Mouse (Mus musculus): ENCODE data around the gene Snrnp70. TPM values are rescaled to one million over a fixed set of nuclear protein-coding genes. Genes with fewer than 3 reads are reported as not detected.
A peak's percentile ranks its signal among the peaks of the same experiment; 100 is the strongest.

Gene Snrnp70
- total and polyA plus RNA-seq, 2 experiments = 43.3 to 101 TPM

- Histone ChIP-seq H3K79me2 (ENCODE audit: control insufficient read depth, insufficient read depth, low read length) (no peaks in the 10 kb centered on the region), H3K36me3 (ENCODE audit: control insufficient read depth, insufficient read depth, low read length) (no peaks in the 10 kb centered on the region), H3K27me3 (ENCODE audit: control insufficient read depth, insufficient read depth, low read length) (no peaks in the 10 kb centered on the region), H3K27ac (replicated peaks; ENCODE audit: insufficient read depth, low read depth, low read length) (no peak overlapping the region), H3K4me3 (ENCODE audit: insufficient read depth, low read depth, low read length) (no peak overlapping the region), H3K4me1 (ENCODE audit: control insufficient read depth, insufficient read depth, low read length) (no peaks in the 10 kb centered on the region; the same call in 1 of the 2 replicates), H3K9ac (ENCODE audit: low read depth, low read length) (no peak overlapping the region)
- 90% methylated on average over 6 of the region's 6 CpGs for WGBS
- no peak for TF ChIP-seq POLR2A (IDR thresholded peaks at IDR 0.05; ENCODE audit: extremely low read depth, insufficient read depth, low read length)
- peak; percentile 23; the same call in 1 of the 2 replicates for TF ChIP-seq CTCF (IDR thresholded peaks at IDR 0.05; ENCODE audit: low read depth, low read length)
- DNase-seq (ENCODE audit: extremely low read depth, low read depth, low spot score) = no peak
Observed at GRCm38 (mm10) chr7:45331502-45331901, 64.0 kb downstream of the Snrnp70 start.

- 92% methylated on average over 13 of the region's 13 CpGs for WGBS
- Histone ChIP-seq H3K4me3 (ENCODE audit: insufficient read depth, low read depth, low read length) (no peak overlapping the region), H3K9ac (ENCODE audit: low read depth, low read length) (no peak overlapping the region), H3K79me2 (ENCODE audit: control insufficient read depth, insufficient read depth, low read length) (no peaks in the 10 kb centered on the region), H3K27me3 (ENCODE audit: control insufficient read depth, insufficient read depth, low read length) (no peaks in the 10 kb centered on the region), H3K27ac (replicated peaks; ENCODE audit: insufficient read depth, low read depth, low read length) (no peak overlapping the region), H3K36me3 (ENCODE audit: control insufficient read depth, insufficient read depth, low read length) (no peaks in the 10 kb centered on the region), H3K4me1 (ENCODE audit: control insufficient read depth, insufficient read depth, low read length) (no peaks in the 10 kb centered on the region; the same call in 1 of the 2 replicates)
- no peak for TF ChIP-seq CTCF (IDR thresholded peaks at IDR 0.05; ENCODE audit: low read depth, low read length)
- no peak for TF ChIP-seq POLR2A (IDR thresholded peaks at IDR 0.05; ENCODE audit: extremely low read depth, insufficient read depth, low read length)
- DNase-seq (ENCODE audit: extremely low read depth, low read depth, low spot score) = no peak
Observed at GRCm38 (mm10) chr7:45328841-45329475, 66.6 kb downstream of the Snrnp70 start.

Other genes starting within 250 kb of the Snrnp70 start
Only the 30 nearest of the 35 such genes appear.
- gene Gfy, start 216.2 kb downstream of the Snrnp70 start, total RNA-seq (2014; rRNA removed) = not detected in 2 replicates
- not detected in 2 replicates for gene Gfy, start 216.2 kb downstream of the Snrnp70 start, polyA plus RNA-seq (2012; rRNA removed)
- not detected in 2 replicates for gene Pth2, start 214.7 kb downstream of the Snrnp70 start, total RNA-seq (2014; rRNA removed)
- not detected in 2 replicates for gene Pth2, start 214.7 kb downstream of the Snrnp70 start, polyA plus RNA-seq (2012; rRNA removed)
- gene Ccdc155, start 190.8 kb downstream of the Snrnp70 start, total RNA-seq (2014; rRNA removed) = not detected in 2 replicates
- not detected in 2 replicates for gene Ccdc155, start 190.8 kb downstream of the Snrnp70 start, polyA plus RNA-seq (2012; rRNA removed)
- not detected in 2 replicates for gene Dkkl1, start 183.6 kb downstream of the Snrnp70 start, total RNA-seq (2014; rRNA removed)
- gene Dkkl1, start 183.6 kb downstream of the Snrnp70 start, polyA plus RNA-seq (2012; rRNA removed) = 0.21 TPM in 1 of 2 replicates, not detected in the other
- gene Tead2, start 180.0 kb downstream of the Snrnp70 start, total RNA-seq (2014; rRNA removed) = 1.2 and 1.5 TPM in 2 replicates
- gene Tead2, start 180.0 kb downstream of the Snrnp70 start, polyA plus RNA-seq (2012; rRNA removed) = 0.97 and 2.9 TPM in 2 replicates
- 1.4 and 1.5 TPM in 2 replicates for gene Cd37, start 156.6 kb downstream of the Snrnp70 start, total RNA-seq (2014; rRNA removed)
- gene Cd37, start 156.6 kb downstream of the Snrnp70 start, polyA plus RNA-seq (2012; rRNA removed) = 4.5 and 11.5 TPM in 2 replicates
- gene Slc6a16, start 154.7 kb downstream of the Snrnp70 start, total RNA-seq (2014; rRNA removed) = 0.20 and 0.37 TPM in 2 replicates
- gene Slc6a16, start 154.7 kb downstream of the Snrnp70 start, polyA plus RNA-seq (2012; rRNA removed) = 0.86 and 1.9 TPM in 2 replicates
- gene Slc6a21, start 118.2 kb downstream of the Snrnp70 start, total RNA-seq (2014; rRNA removed) = not detected in 2 replicates
- gene Slc6a21, start 118.2 kb downstream of the Snrnp70 start, polyA plus RNA-seq (2012; rRNA removed) = 0.12 and 0.18 TPM in 2 replicates
- gene Trpm4, start 62.0 kb downstream of the Snrnp70 start, total RNA-seq (2014; rRNA removed) = 1.2 TPM in 2 replicates
- 1.2 and 1.5 TPM in 2 replicates for gene Trpm4, start 62.0 kb downstream of the Snrnp70 start, polyA plus RNA-seq (2012; rRNA removed)
- gene Hrc, start 60.5 kb downstream of the Snrnp70 start, total RNA-seq (2014; rRNA removed) = 0.28 TPM in 1 of 2 replicates, not detected in the other
- gene Hrc, start 60.5 kb downstream of the Snrnp70 start, polyA plus RNA-seq (2012; rRNA removed) = not detected in 2 replicates
- 0.07 TPM in 1 of 2 replicates, not detected in the other for gene Ppfia3, start 28.7 kb downstream of the Snrnp70 start, total RNA-seq (2014; rRNA removed)
- gene Ppfia3, start 28.7 kb downstream of the Snrnp70 start, polyA plus RNA-seq (2012; rRNA removed) = 0.14 TPM in 1 of 2 replicates, not detected in the other
- not detected in 2 replicates for gene Lin7b, start 25.2 kb downstream of the Snrnp70 start, total RNA-seq (2014; rRNA removed)
- gene Lin7b, start 25.2 kb downstream of the Snrnp70 start, polyA plus RNA-seq (2012; rRNA removed) = not detected in 2 replicates
- gene Kcna7, start 9.9 kb upstream of the Snrnp70 start, total RNA-seq (2014; rRNA removed) = under 0.01 TPM in 1 of 2 replicates, not detected in the other
- not detected in 2 replicates for gene Kcna7, start 9.9 kb upstream of the Snrnp70 start, polyA plus RNA-seq (2012; rRNA removed)
- gene Ntf5, start 18.0 kb upstream of the Snrnp70 start, total RNA-seq (2014; rRNA removed) = 0.13 TPM in 1 of 2 replicates, not detected in the other
- gene Ntf5, start 18.0 kb upstream of the Snrnp70 start, polyA plus RNA-seq (2012; rRNA removed) = 0.04 TPM in 1 of 2 replicates, not detected in the other
- gene Lhb, start 25.1 kb upstream of the Snrnp70 start, total RNA-seq (2014; rRNA removed) = not detected in 2 replicates
- not detected in 2 replicates for gene Lhb, start 25.1 kb upstream of the Snrnp70 start, polyA plus RNA-seq (2012; rRNA removed)
- gene Gys1, start 39.1 kb upstream of the Snrnp70 start, total RNA-seq (2014; rRNA removed) = 1.2 TPM in 2 replicates
- gene Gys1, start 39.1 kb upstream of the Snrnp70 start, polyA plus RNA-seq (2012; rRNA removed) = 2.6 and 4.8 TPM in 2 replicates
- gene Ruvbl2, start 42.4 kb upstream of the Snrnp70 start, total RNA-seq (2014; rRNA removed) = 8.9 and 12.3 TPM in 2 replicates
- gene Ruvbl2, start 42.4 kb upstream of the Snrnp70 start, polyA plus RNA-seq (2012; rRNA removed) = 18.4 and 28.8 TPM in 2 replicates
- 3,170 and 4,966 TPM in 2 replicates for gene Ftl1, start 64.1 kb upstream of the Snrnp70 start, total RNA-seq (2014; rRNA removed)
- gene Ftl1, start 64.1 kb upstream of the Snrnp70 start, polyA plus RNA-seq (2012; rRNA removed) = 12,947 and 13,613 TPM in 2 replicates
- 19.5 and 23.8 TPM in 2 replicates for gene Bax, start 71.2 kb upstream of the Snrnp70 start, total RNA-seq (2014; rRNA removed)
- 49.8 and 62.0 TPM in 2 replicates for gene Bax, start 71.2 kb upstream of the Snrnp70 start, polyA plus RNA-seq (2012; rRNA removed)
- gene Tulp2, start 86.1 kb upstream of the Snrnp70 start, total RNA-seq (2014; rRNA removed) = 0.07 and 0.18 TPM in 2 replicates
- gene Tulp2, start 86.1 kb upstream of the Snrnp70 start, polyA plus RNA-seq (2012; rRNA removed) = 0.30 and 0.31 TPM in 2 replicates
- gene Gm45808, start 91.1 kb upstream of the Snrnp70 start, total RNA-seq (2014; rRNA removed) = 1.3 and 5.7 TPM in 2 replicates
- gene Gm45808, start 91.1 kb upstream of the Snrnp70 start, polyA plus RNA-seq (2012; rRNA removed) = 0.28 and 1.5 TPM in 2 replicates
- gene Dhdh, start 93.1 kb upstream of the Snrnp70 start, total RNA-seq (2014; rRNA removed) = 73.7 and 79.3 TPM in 2 replicates
- 37.2 and 37.7 TPM in 2 replicates for gene Dhdh, start 93.1 kb upstream of the Snrnp70 start, polyA plus RNA-seq (2012; rRNA removed)
- 68.1 and 84.8 TPM in 2 replicates for gene Nucb1, start 114.7 kb upstream of the Snrnp70 start, total RNA-seq (2014; rRNA removed)
- gene Nucb1, start 114.7 kb upstream of the Snrnp70 start, polyA plus RNA-seq (2012; rRNA removed) = 307 and 310 TPM in 2 replicates
- gene Ppp1r15a, start 130.5 kb upstream of the Snrnp70 start, total RNA-seq (2014; rRNA removed) = 4.3 and 4.4 TPM in 2 replicates
- gene Ppp1r15a, start 130.5 kb upstream of the Snrnp70 start, polyA plus RNA-seq (2012; rRNA removed) = 10.8 and 14.9 TPM in 2 replicates
- gene Plekha4, start 130.6 kb upstream of the Snrnp70 start, total RNA-seq (2014; rRNA removed) = 0.55 and 0.60 TPM in 2 replicates
- 1.00 and 1.8 TPM in 2 replicates for gene Plekha4, start 130.6 kb upstream of the Snrnp70 start, polyA plus RNA-seq (2012; rRNA removed)
- gene Hsd17b14, start 159.2 kb upstream of the Snrnp70 start, total RNA-seq (2014; rRNA removed) = not detected in 2 replicates
- gene Hsd17b14, start 159.2 kb upstream of the Snrnp70 start, polyA plus RNA-seq (2012; rRNA removed) = not detected in 2 replicates
- gene Bcat2, start 174.4 kb upstream of the Snrnp70 start, total RNA-seq (2014; rRNA removed) = 14.7 and 18.1 TPM in 2 replicates
- 41.0 and 54.5 TPM in 2 replicates for gene Bcat2, start 174.4 kb upstream of the Snrnp70 start, polyA plus RNA-seq (2012; rRNA removed)
- gene Fgf21, start 219.7 kb upstream of the Snrnp70 start, total RNA-seq (2014; rRNA removed) = 0.94 and 1.0 TPM in 2 replicates
- 3.7 and 4.3 TPM in 2 replicates for gene Fgf21, start 219.7 kb upstream of the Snrnp70 start, polyA plus RNA-seq (2012; rRNA removed)
- gene Fut1, start 221.5 kb upstream of the Snrnp70 start, total RNA-seq (2014; rRNA removed) = not detected in 2 replicates
- 0.15 and 0.21 TPM in 2 replicates for gene Fut1, start 221.5 kb upstream of the Snrnp70 start, polyA plus RNA-seq (2012; rRNA removed)
- 0.09 TPM in 1 of 2 replicates, not detected in the other for gene Izumo1, start 226.1 kb upstream of the Snrnp70 start, total RNA-seq (2014; rRNA removed)
- 0.04 and 0.13 TPM in 2 replicates for gene Izumo1, start 226.1 kb upstream of the Snrnp70 start, polyA plus RNA-seq (2012; rRNA removed)